Mouse (Mus musculus) neural tube, embryonic 14.5 days (tissue): ENCODE data around the gene Pdxk. TPM values are rescaled to one million over a fixed set of nuclear protein-coding genes. Genes with fewer than 3 reads are reported as not detected.
"Not testable (repeated sequence)": the region's sequence is repeated elsewhere in the genome, so short reads cannot be mapped to it uniquely, and the experiment has no call there.

Source experiments
- ATAC-seq: fragments of 200-750 bp; cut with Nextera tagmentation; 2 replicates; pipeline ENCODE4 v1.8.0; 2017; ENCODE audit warnings: low read depth, mild to moderate bottlenecking, moderate TSS enrichment, moderate library complexity
- H3K27ac ChIP-seq: fragments of 300-500 bp; sonication (generic); 2 replicates; pipeline ENCODE4 v1.5.1; 2014; ENCODE audit warnings: low read depth, mild to moderate bottlenecking, control low read depth, low read length, moderate library complexity, mixed read lengths
- H3K27me3 ChIP-seq: fragments of 300-500 bp; sonication (generic); 2 replicates; pipeline ENCODE4 v1.6.1; 2014; ENCODE audit warnings: low read length; ENCODE audit not compliant: control insufficient read depth, insufficient read depth
- H3K36me3 ChIP-seq: fragments of 300-500 bp; sonication (generic); 2 replicates; pipeline ENCODE4 v1.6.1; 2014; ENCODE audit warnings: low read length, mixed read lengths; ENCODE audit not compliant: control insufficient read depth, insufficient read depth
- H3K4me1 ChIP-seq: fragments of 300-500 bp; sonication (generic); 2 replicates; pipeline ENCODE4 v1.6.1; 2014; ENCODE audit warnings: low read length; ENCODE audit not compliant: control insufficient read depth, insufficient read depth
- H3K4me2 ChIP-seq: fragments of 300-500 bp; sonication (generic); 2 replicates; pipeline ENCODE4 v1.6.1; 2014; ENCODE audit warnings: mild to moderate bottlenecking, low read depth, low read length, control low read depth
- H3K4me3 ChIP-seq: fragments of 300-500 bp; sonication (generic); 2 replicates; pipeline ENCODE4 v1.5.1; 2014; ENCODE audit warnings: low read depth, low read length, control low read depth, mixed read lengths
- H3K9ac ChIP-seq: fragments of 300-500 bp; sonication (generic); replicated peaks from 2 replicates; pipeline ENCODE4 v1.6.1; 2014; ENCODE audit warnings: low read depth, mild to moderate bottlenecking, control low read depth, low read length, mixed read lengths
- H3K9me3 ChIP-seq: fragments of 300-500 bp; sonication (generic); 2 replicates; pipeline ENCODE4 v1.6.1; 2016; ENCODE audit warnings: low read length; ENCODE audit not compliant: control insufficient read depth
- WGBS: fragments of 180-500 bp; shearing (Covaris S2); extraction: QIAGEN DNeasy Blood & Tissue Kit; methylation state at CpG from one replicate; pipeline ENCODE4 v1.1.7; 2014; 5-methylcytosine and 5-hydroxymethylcytosine counted together
- polyA plus RNA-seq: library from polyadenylated mRNA; unstranded; fragments of >200 nt; fragmentation: Nextera tagmentation; extraction: Ambion mirVana; gene quantifications from 2 replicates; pipeline ENCODE4 v1.2.1, GENCODE M21; 2014

Pdxk gene
- polyA plus RNA-seq, 1 experiment from 2014 or later, result 36.1 TPM

GRCm38 (mm10) chr10:78414936-78415335, 49.8 kb downstream of the Pdxk start:
- not testable (repeated sequence) for H3K27me3 ChIP-seq, H3K9ac ChIP-seq, H3K27ac ChIP-seq, ATAC-seq, H3K9me3 ChIP-seq, H3K4me2 ChIP-seq, H3K4me1 ChIP-seq, H3K4me3 ChIP-seq, H3K36me3 ChIP-seq
- 91% methylated on average over 3 of the region's 4 CpGs for WGBS

GRCm38 (mm10) chr10:78413152-78413520, 51.6 kb downstream of the Pdxk start:
- H3K27ac ChIP-seq, result peak overlapping the region; percentile 85; the same call in 1 of the 2 replicates
- H3K4me2 ChIP-seq, result peak overlapping the region; percentile 48
- no peak for ATAC-seq
- no peaks in the 10 kb centered on the region for H3K27me3 ChIP-seq
- H3K4me3 ChIP-seq, result peak overlapping the region; percentile 77
- 41% methylated on average over 7 of the region's 7 CpGs for WGBS
- H3K9ac ChIP-seq, result 0 out of 2 replicates have a peak overlapping the region, but pooled peaks have one; percentile 17
- H3K36me3 ChIP-seq, result peaks cover 15% of the 10 kb centered on the region
- H3K4me1 ChIP-seq, result peaks cover 9% of the 10 kb centered on the region
- no peaks in the 10 kb centered on the region for H3K9me3 ChIP-seq

DNA sequence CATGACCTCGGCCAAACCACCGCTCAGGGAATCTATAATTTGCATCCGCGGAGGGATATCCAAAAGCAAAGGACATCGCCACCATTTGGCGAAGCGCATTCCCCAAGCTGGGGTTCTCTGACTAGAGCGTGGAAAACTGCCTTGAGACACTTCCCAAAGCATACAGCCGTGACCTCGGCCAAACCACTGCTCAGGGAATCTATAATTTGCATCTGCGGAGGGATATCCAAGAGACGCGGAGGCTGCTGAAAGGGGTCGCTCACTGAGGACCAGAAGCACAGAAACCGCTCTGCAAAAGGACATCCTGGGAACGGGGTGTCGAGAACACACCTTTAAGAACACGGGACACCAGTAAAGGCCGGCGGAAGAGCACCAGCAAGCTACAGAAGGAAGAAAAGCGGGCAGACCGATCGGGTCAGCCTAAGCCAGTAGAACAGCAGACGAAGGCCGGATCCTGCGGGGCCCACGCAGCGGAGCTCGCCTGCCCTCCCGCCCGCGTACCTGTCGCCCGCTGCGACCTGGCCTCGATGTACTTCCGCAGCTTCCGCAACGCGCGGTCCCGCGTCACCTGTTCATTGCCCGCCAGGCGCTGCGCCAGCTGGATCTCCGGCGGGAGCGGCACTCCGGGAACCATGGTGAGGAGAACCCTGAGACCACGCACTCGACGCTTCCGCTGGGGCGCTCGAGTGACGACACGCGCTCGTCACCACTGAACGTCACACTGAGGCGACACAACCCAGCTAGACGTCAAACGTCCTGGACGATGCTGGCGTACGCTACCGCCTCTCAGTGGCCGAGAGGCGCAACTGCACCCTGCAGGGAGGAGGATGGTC, 52.2 kb downstream of the Pdxk start, which contains the start of gene Rrp1:
TSS of gene Rrp1 (minus strand) at position 725 of the 833 bp plus-strand sequence.
- H3K4me3 ChIP-seq, result peak within 1 kb of the TSS; percentile 77
- H3K9ac ChIP-seq, result peak within 1 kb of the TSS; percentile 75
- peaks cover 20% of the 10 kb centered on the region for H3K36me3 ChIP-seq
- no peaks in the 10 kb centered on the region for H3K9me3 ChIP-seq
- H3K4me2 ChIP-seq, result peak within 1 kb of the TSS; percentile 48
- ATAC-seq, result peak; percentile 96
- H3K27ac ChIP-seq, result peak within 1 kb of the TSS; percentile 85
- WGBS, result under 1% methylated on average over 70 of the region's 70 CpGs
- peaks cover 9% of the 10 kb centered on the region for H3K4me1 ChIP-seq
- H3K27me3 ChIP-seq, result no peaks in the 10 kb centered on the region

DNA sequence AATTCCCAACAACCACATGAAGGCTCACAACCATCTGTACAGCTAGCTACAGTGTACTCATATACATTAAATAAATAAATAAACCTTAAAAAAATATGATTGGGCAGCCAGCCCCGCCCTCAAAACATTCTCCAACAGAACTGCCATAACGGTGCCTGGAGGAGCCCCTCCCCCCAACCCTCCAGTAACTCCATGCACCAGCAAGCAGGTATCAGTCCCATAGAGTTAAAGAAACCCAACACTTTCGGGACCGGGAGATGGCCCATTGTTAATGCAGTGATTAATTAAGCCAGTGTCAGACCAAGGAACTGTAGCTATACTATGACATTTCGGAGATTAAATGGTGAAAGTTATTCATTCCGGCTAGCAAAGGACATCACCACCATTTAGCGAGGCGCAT, 52.9 kb downstream of the Pdxk start:
- peak overlapping the region; percentile 77 for H3K4me3 ChIP-seq
- peaks cover 27% of the 10 kb centered on the region for H3K36me3 ChIP-seq
- ATAC-seq, result peak; percentile 13; the same call in 1 of the 2 replicates
- 14% methylated on average over 8 of the region's 8 CpGs for WGBS
- no peak overlapping the region; the same call in 1 of the 2 replicates for H3K27ac ChIP-seq
- H3K4me1 ChIP-seq, result peaks cover 9% of the 10 kb centered on the region
- no peaks in the 10 kb centered on the region for H3K9me3 ChIP-seq
- H3K4me2 ChIP-seq, result peak overlapping the region; percentile 48
- peak overlapping the region; percentile 75 for H3K9ac ChIP-seq
- no peaks in the 10 kb centered on the region for H3K27me3 ChIP-seq

DNA sequence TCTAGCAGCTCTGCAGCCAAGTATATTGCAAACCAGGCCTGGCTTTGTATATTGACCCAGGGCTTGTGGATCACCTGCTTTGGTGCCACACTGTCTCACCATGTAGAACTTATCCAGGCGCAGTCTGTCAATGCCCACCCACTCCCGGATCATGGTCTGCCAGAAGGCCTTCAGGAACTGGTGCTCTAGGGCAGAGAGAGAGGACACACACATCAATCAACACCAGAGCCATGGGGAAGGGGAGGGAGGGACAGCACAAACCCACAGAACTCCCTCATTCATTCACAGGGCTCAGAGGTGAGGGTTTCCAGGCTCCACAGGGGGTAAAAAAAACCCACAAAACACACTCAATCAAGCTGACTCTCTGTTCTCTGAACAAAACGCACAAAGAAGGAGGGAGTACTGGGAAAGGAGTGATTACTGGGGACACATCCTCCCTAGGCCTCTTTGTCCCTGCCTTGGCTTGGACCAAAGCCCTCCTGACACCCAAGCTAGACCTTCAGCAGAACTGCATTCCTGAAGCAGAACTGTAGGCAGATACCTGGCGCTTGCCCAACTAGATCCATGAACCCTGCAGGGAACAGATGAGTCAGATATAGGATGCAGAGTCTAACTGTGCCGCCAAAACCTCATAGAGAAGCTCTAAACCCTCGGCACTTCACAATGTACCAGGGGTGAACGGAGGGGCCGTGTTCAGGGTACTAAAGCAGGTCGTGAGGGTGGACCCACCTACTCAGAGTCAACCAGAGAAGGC, 55.6 kb downstream of the Pdxk start:
- H3K4me1 ChIP-seq, result peaks cover 9% of the 10 kb centered on the region
- no peak overlapping the region for H3K9ac ChIP-seq
- no peaks in the 10 kb centered on the region for H3K27me3 ChIP-seq
- H3K9me3 ChIP-seq, result no peaks in the 10 kb centered on the region
- no peak for ATAC-seq
- 86% methylated on average over 9 of the region's 9 CpGs for WGBS
- H3K36me3 ChIP-seq, result peaks cover 46% of the 10 kb centered on the region
- no peak overlapping the region for H3K4me3 ChIP-seq
- no peak overlapping the region for H3K4me2 ChIP-seq
- H3K27ac ChIP-seq, result no peak overlapping the region

- no peak for ATAC-seq
- Histone ChIP-seq H3K9me3 (no peaks in the 10 kb centered on the region), H3K9ac (no peak overlapping the region), H3K4me3 (no peak overlapping the region), H3K4me2 (no peak overlapping the region), H3K27me3 (no peaks in the 10 kb centered on the region), H3K36me3 (peaks cover 66% of the 10 kb centered on the region), H3K4me1 (peaks cover 9% of the 10 kb centered on the region), H3K27ac (no peak overlapping the region)
- WGBS, result 99% methylated on average over 4 of the region's 4 CpGs
Observed at GRCm38 (mm10) chr10:78407132-78407531, 57.6 kb downstream of the Pdxk start.

DNA sequence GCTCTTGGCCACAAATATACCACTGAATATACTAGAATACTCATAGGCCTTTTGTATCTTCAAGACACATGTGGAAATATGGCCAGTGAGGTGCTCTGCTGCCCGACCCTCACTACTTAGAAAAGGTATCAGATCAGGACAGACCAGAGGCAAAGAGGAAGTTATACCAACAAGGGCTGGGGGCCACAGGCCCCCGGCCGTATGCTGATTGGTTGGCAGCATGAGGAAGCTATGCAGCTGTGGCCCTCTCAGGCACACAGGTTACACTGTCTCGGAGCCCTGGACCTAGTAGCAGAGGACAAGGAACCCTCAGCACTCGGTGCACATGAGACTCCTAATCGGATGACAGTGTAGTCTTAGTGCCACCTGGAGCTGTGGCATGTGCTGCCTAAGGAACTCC, 58.6 kb downstream of the Pdxk start:
- Histone ChIP-seq H3K27me3 (no peaks in the 10 kb centered on the region), H3K9ac (no peak overlapping the region), H3K4me3 (no peak overlapping the region), H3K36me3 (peaks cover 76% of the 10 kb centered on the region), H3K27ac (no peak overlapping the region), H3K4me1 (0 out of 2 replicates have a peak, but pooled peaks cover 1% of the 10 kb centered on the region), H3K9me3 (no peaks in the 10 kb centered on the region), H3K4me2 (no peak overlapping the region)
- WGBS, result 94% methylated on average over 6 of the region's 6 CpGs
- no peak for ATAC-seq

DNA sequence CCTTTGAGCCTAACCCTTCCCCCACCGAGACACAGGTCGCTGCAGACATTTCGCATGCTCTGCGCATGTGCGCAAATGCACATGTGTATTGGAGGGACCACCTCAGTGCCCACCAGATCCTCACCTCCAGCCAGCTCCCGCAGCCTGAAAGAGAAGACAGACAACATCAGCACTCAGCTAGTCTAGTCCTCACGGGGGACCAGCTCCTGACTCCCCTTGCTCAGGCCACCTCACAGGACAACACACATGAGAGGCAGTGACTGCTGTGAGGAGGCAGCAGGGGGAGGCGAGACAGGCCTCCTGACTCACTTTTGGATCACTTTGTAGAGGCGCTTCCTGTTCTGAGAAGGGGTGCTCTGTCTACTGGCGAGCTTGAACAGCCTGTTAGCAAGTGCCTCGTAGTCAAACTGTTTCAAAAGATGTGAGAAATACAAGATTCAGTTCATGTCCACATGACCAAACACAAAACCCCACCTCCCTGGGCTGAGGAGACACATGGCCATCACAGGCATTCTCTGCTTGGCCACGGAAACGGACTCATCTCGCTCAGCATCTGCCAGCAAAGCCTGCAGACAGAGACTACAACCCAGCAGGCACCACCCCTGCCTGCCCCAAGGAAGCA, 62.4 kb downstream of the Pdxk start:
- Histone ChIP-seq H3K4me3 (no peak overlapping the region), H3K27ac (no peak overlapping the region), H3K27me3 (no peaks in the 10 kb centered on the region), H3K4me1 (no peaks in the 10 kb centered on the region), H3K9ac (no peak overlapping the region), H3K36me3 (peaks cover 69% of the 10 kb centered on the region), H3K9me3 (no peaks in the 10 kb centered on the region), H3K4me2 (no peak overlapping the region)
- 92% methylated on average over 14 of the region's 14 CpGs for WGBS
- ATAC-seq, result no peak
